ENCODE assay signal across 8 mouse cellular contexts in genomic region chr12:16896073-16896789, GRCm38 (mm10). TPM values are rescaled to one million over a fixed set of nuclear protein-coding genes. Genes with fewer than 3 reads are reported as not detected.
DNase-seq lines count a peak whose midpoint lies in the region; ATAC-seq and TF ChIP-seq lines count a peak whose summit lies in the region.

No protein-coding gene starts in this region.

- H3K9ac ChIP-seq in limb, embryonic 13.5 days: peak overlapping the region; percentile 92
- H3K9ac ChIP-seq in stomach, embryonic 14.5 days (replicated peaks; ENCODE audit: low read depth, low read length): peak overlapping the region; percentile 85; the same call in 1 of the 2 replicates

- no peak for ATAC-seq in limb, embryonic 13.5 days (ENCODE audit: low FRiP score, low read depth)
- no peak for ATAC-seq in stomach, embryonic 14.5 days (ENCODE audit: insufficient number of reproducible peaks, insufficient read depth, low FRiP score, low read depth)

- TF ChIP-seq CTCF in layer of hippocampus, adult 2 months (conservative IDR thresholded peaks at IDR 0.05): no peak

- H3K4me1 ChIP-seq in limb, embryonic 13.5 days: peaks cover 37% of the 10 kb centered on the region
- H3K4me1 ChIP-seq in stomach, embryonic 14.5 days (ENCODE audit: control insufficient read depth, insufficient read depth, low read length): peaks cover 30% of the 10 kb centered on the region

- peak overlapping the region; percentile 78 for H3K4me2 ChIP-seq in limb, embryonic 13.5 days (replicated peaks)
- H3K4me2 ChIP-seq in stomach, embryonic 14.5 days (replicated peaks; ENCODE audit: low read depth, low read length): peak overlapping the region; percentile 64

- H3K36me3 ChIP-seq in limb, embryonic 13.5 days: no peaks in the 10 kb centered on the region
- no peaks in the 10 kb centered on the region for H3K36me3 ChIP-seq in stomach, embryonic 14.5 days (ENCODE audit: control insufficient read depth, insufficient read depth, low read length)

- peak overlapping the region; percentile 91 for H3K4me3 ChIP-seq in layer of hippocampus, adult 2 months
- H3K4me3 ChIP-seq in limb, embryonic 13.5 days: peak overlapping the region; percentile 88
- H3K4me3 ChIP-seq in stomach, embryonic 14.5 days (ENCODE audit: low read depth, low read length): peak overlapping the region; percentile 93

- intact Hi-C loops in gastrocnemius, postnatal 36 days (cut with DNase I): no loop called here

- DNase-seq in layer of hippocampus, adult 2 months (ENCODE audit: low spot score in 2 of 2): no peak
- DNase-seq in layer of hippocampus, postnatal 14 days (ENCODE audit: low spot score in 2 of 2): no peak
- peak; percentile 51 for DNase-seq in adrenal gland, postnatal 10 days
- DNase-seq in heart, adult 8-10 months (ENCODE audit: low spot score): peak; percentile 55
- DNase-seq in yolk sac, embryonic 10.5 days (ENCODE audit: low spot score): no peak
- DNase-seq in gastrocnemius, postnatal 36 days: no peak

- peak overlapping the region; percentile 97 for H3K27ac ChIP-seq in layer of hippocampus, adult 2 months
- no peak overlapping the region for H3K27ac ChIP-seq in limb, embryonic 13.5 days
- no peak overlapping the region; the same call in 1 of the 2 replicates for H3K27ac ChIP-seq in stomach, embryonic 14.5 days (ENCODE audit: low read length)

- H3K9me3 ChIP-seq in limb, embryonic 13.5 days: no peaks in the 10 kb centered on the region
- H3K9me3 ChIP-seq in stomach, embryonic 14.5 days (ENCODE audit: control insufficient read depth, low read depth, low read length): no peaks in the 10 kb centered on the region

- H3K27me3 ChIP-seq in limb, embryonic 13.5 days: no peaks in the 10 kb centered on the region
- H3K27me3 ChIP-seq in stomach, embryonic 14.5 days (ENCODE audit: control insufficient read depth, insufficient read depth, low read length): no peaks in the 10 kb centered on the region

- 26% methylated on average over 8 of the region's 8 CpGs for WGBS in limb, embryonic 13.5 days
- WGBS in stomach, embryonic 14.5 days: 10% methylated on average over 8 of the region's 8 CpGs

RNA-seq across cellular contexts. Expression of gene Rock2, which starts 1.5 kb away (rescaled TPM):
- 100 to 1,000 TPM; 131 to 133 TPM for total RNA-seq in layer of hippocampus, adult 2 months (2021)
- 100 to 1,000 TPM in 1 of 2 experiments, 10 to 100 TPM in 1; 99.1 to 100 TPM for total RNA-seq in layer of hippocampus, postnatal 14 days (2021)
- total RNA-seq in adrenal gland, postnatal 10 days (2021): 10 to 100 TPM; 49.0 to 67.2 TPM
- total RNA-seq in heart, adult 8-10 months (2022): 10 to 100 TPM; 71.9 to 88.8 (median 84.0) TPM
- 14.7 and 14.9 TPM in 2 replicates for polyA plus RNA-seq in limb, embryonic 13.5 days (2015; fragmentation: Nextera tagmentation; extraction: Ambion mirVana)
- polyA plus RNA-seq in stomach, embryonic 14.5 days (2014; fragmentation: Nextera tagmentation; extraction: Ambion mirVana): 25.5 and 25.8 TPM in 2 replicates
- 10 to 100 TPM; 75.7 to 78.2 TPM for total RNA-seq in gastrocnemius, postnatal 36 days (2021)

Comparison
In these comparisons a context has a peak if more than half of its experiments do, and no peak if none do; other contexts are left out.
1. DNase-seq: peak in adrenal gland, postnatal 10 days (single experiment) and heart, adult 8-10 months (single experiment); none in layer of hippocampus, adult 2 months (0 of 2), layer of hippocampus, postnatal 14 days (0 of 2), yolk sac, embryonic 10.5 days (single experiment) and gastrocnemius, postnatal 36 days (0 of 2).
2. Peak in every context shown above with its lines, with median percentiles within 50 percentile points of each other: H3K4me3 ChIP-seq.